Mouse (Mus musculus): ENCODE data around the gene Rictor.

DNA sequence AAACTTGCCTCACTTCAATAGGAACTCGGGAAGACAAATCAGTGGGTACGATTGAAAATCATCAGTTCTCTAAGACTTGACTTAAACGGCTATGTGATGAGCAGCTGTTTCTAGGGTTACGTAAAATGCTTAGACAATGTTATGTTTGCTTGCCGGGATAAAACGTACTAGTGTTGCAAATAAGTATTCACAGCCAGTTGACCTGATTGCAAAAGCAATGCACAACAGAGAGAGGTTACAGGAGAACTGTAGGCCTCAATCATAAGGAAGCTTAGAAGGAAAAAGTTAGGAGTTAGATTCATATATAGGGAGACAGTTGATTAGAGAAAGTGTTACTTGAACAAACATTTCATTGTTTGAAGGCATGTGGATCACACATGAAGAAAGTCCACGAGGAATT, 2.2 kb downstream of the Rictor start:
- TF ChIP-seq CTCF (IDR thresholded peaks at IDR 0.05; ENCODE audit: low read depth, low read length) (no peak), POLR2A (IDR thresholded peaks at IDR 0.05; ENCODE audit: extremely low read depth, insufficient read depth, low read length) (no peak)

Measured in liver, adult 2 months (tissue).